In genomic region chr2:80013060-80013459, GRCm38 (mm10) we compare ENCODE assay signal across 11 mouse cellular contexts.
DNase-seq lines count a peak whose midpoint lies in the region; ATAC-seq lines count a peak whose summit lies in the region.
"Had no signal": no experiment of that assay in that cellular context is flagged by ENCODE, and none has a peak within 500 bp of the region (broad histone marks: within the 10 kb centered on the region; RNA-seq: fewer than 3 reads in every experiment).

No protein-coding gene starts in this region.

- DNase-seq in heart, adult 18-20 months = peak; percentile 61 to 71
- DNase-seq in heart, embryonic 10.5 days (ENCODE audit: low spot score) = no peak
- DNase-seq in midbrain, embryonic 14.5 days = peak; percentile 35
- DNase-seq in kidney, adult 9 months = peak; percentile 61
- peak; percentile 42 for DNase-seq in skeletal muscle tissue, adult 2 months (ENCODE audit: low read depth, low spot score)
- DNase-seq in cerebellum, postnatal 25 days = no peak

- no peaks in the 10 kb centered on the region for H3K4me1 ChIP-seq in heart, embryonic 10.5 days
- no peaks in the 10 kb centered on the region for H3K4me1 ChIP-seq in midbrain, embryonic 14.5 days (ENCODE audit: control insufficient read depth, insufficient read depth, low read length)
- no peaks in the 10 kb centered on the region for H3K4me1 ChIP-seq in midbrain, embryonic 13.5 days (replicated peaks)
- H3K4me1 ChIP-seq: embryonic facial prominence, embryonic 13.5 days; liver, embryonic 15.5 days; neural tube, embryonic 12.5 days had no signal

- H3K4me2 ChIP-seq in midbrain, embryonic 14.5 days (ENCODE audit: low read length) = no peak overlapping the region
- no peak overlapping the region for H3K4me2 ChIP-seq in midbrain, embryonic 13.5 days (replicated peaks)
- H3K4me2 ChIP-seq: embryonic facial prominence, embryonic 13.5 days; liver, embryonic 15.5 days; neural tube, embryonic 12.5 days had no signal

- WGBS in heart, embryonic 10.5 days = 71% methylated on average over 4 of the region's 4 CpGs
- 75% methylated on average over 4 of the region's 4 CpGs for WGBS in midbrain, embryonic 14.5 days
- 73% methylated on average over 4 of the region's 4 CpGs for WGBS in midbrain, embryonic 13.5 days

- H3K9me3 ChIP-seq in heart, embryonic 10.5 days = no peaks in the 10 kb centered on the region; the same call in 1 of the 2 replicates
- no peaks in the 10 kb centered on the region for H3K9me3 ChIP-seq in midbrain, embryonic 14.5 days (ENCODE audit: control insufficient read depth, low read length)
- H3K9me3 ChIP-seq in midbrain, embryonic 13.5 days = no peaks in the 10 kb centered on the region
- H3K9me3 ChIP-seq: embryonic facial prominence, embryonic 13.5 days; liver, embryonic 15.5 days; neural tube, embryonic 12.5 days had no signal

- H3K36me3 ChIP-seq in heart, embryonic 10.5 days = no peaks in the 10 kb centered on the region
- H3K36me3 ChIP-seq in midbrain, embryonic 14.5 days (ENCODE audit: control insufficient read depth, insufficient read depth, low read length) = no peaks in the 10 kb centered on the region
- no peaks in the 10 kb centered on the region for H3K36me3 ChIP-seq in midbrain, embryonic 13.5 days
- H3K36me3 ChIP-seq: embryonic facial prominence, embryonic 13.5 days; liver, embryonic 15.5 days; neural tube, embryonic 12.5 days had no signal

- no peak overlapping the region for H3K4me3 ChIP-seq in heart, embryonic 10.5 days
- H3K4me3 ChIP-seq in midbrain, embryonic 14.5 days (replicated peaks; ENCODE audit: low read depth, low read length) = no peak overlapping the region
- no peak overlapping the region for H3K4me3 ChIP-seq in midbrain, embryonic 13.5 days (replicated peaks)
- H3K4me3 ChIP-seq: embryonic facial prominence, embryonic 13.5 days; liver, embryonic 15.5 days; neural tube, embryonic 12.5 days had no signal

- H3K9ac ChIP-seq in midbrain, embryonic 14.5 days (replicated peaks; ENCODE audit: low read length) = no peak overlapping the region
- no peak overlapping the region for H3K9ac ChIP-seq in midbrain, embryonic 13.5 days (replicated peaks)
- H3K9ac ChIP-seq: embryonic facial prominence, embryonic 13.5 days; liver, embryonic 15.5 days; neural tube, embryonic 12.5 days had no signal

- ATAC-seq in midbrain, embryonic 14.5 days (ENCODE audit: low FRiP score, low TSS enrichment) = no peak
- ATAC-seq in midbrain, embryonic 13.5 days = no peak
- ATAC-seq in megakaryocyte-erythroid progenitor cell, adult 5-6 weeks (replicated peaks; ENCODE audit: low FRiP score, low TSS enrichment, poor library complexity, severe bottlenecking) = no peak

- H3K27me3 ChIP-seq in heart, embryonic 10.5 days (ENCODE audit: insufficient read depth, poor library complexity, severe bottlenecking) = no peaks in the 10 kb centered on the region
- H3K27me3 ChIP-seq in midbrain, embryonic 14.5 days (ENCODE audit: control insufficient read depth, insufficient read depth, low read length) = no peaks in the 10 kb centered on the region
- no peaks in the 10 kb centered on the region for H3K27me3 ChIP-seq in midbrain, embryonic 13.5 days
- H3K27me3 ChIP-seq: embryonic facial prominence, embryonic 13.5 days; liver, embryonic 15.5 days; neural tube, embryonic 12.5 days had no signal

- H3K27ac ChIP-seq in heart, embryonic 10.5 days = no peak overlapping the region
- H3K27ac ChIP-seq in midbrain, embryonic 14.5 days (replicated peaks; ENCODE audit: low read depth, low read length) = no peak overlapping the region
- no peak overlapping the region for H3K27ac ChIP-seq in midbrain, embryonic 13.5 days
- H3K27ac ChIP-seq: embryonic facial prominence, embryonic 13.5 days; liver, embryonic 15.5 days; neural tube, embryonic 12.5 days had no signal

Comparison
In these comparisons a context has a peak if more than half of its experiments do, and no peak if none do; other contexts are left out.
1. DNase-seq: peak in heart, adult 18-20 months (2 of 2), midbrain, embryonic 14.5 days (single experiment), kidney, adult 9 months (single experiment) and skeletal muscle tissue, adult 2 months (single experiment); none in heart, embryonic 10.5 days (single experiment) and cerebellum, postnatal 25 days (0 of 2).